Mouse (Mus musculus) kidney, embryonic 14.5 days (tissue): Measurements from ENCODE around the gene H2-Q10. TPM values are rescaled to one million over a fixed set of nuclear protein-coding genes. Genes with fewer than 3 reads are reported as not detected.

Experiments used
- ATAC-seq: fragments of 200-750 bp; cut with Nextera tagmentation; 2 replicates; pipeline ENCODE4 v1.8.0; 2017; ENCODE audit warnings: moderate number of reproducible peaks, mild to moderate bottlenecking, moderate TSS enrichment, moderate library complexity; ENCODE audit not compliant: low FRiP score, low TSS enrichment
- H3K27ac ChIP-seq: fragments of 300-500 bp; sonication (generic); 2 replicates; pipeline ENCODE4 v1.5.1; 2014; ENCODE audit warnings: low read depth, mild to moderate bottlenecking, low read length, moderate library complexity, mixed read lengths
- H3K27me3 ChIP-seq: fragments of 300-500 bp; sonication (generic); 2 replicates; pipeline ENCODE4 v1.6.1; 2014; ENCODE audit warnings: mild to moderate bottlenecking, low read length; ENCODE audit not compliant: control insufficient read depth, insufficient read depth
- H3K36me3 ChIP-seq: fragments of 300-500 bp; sonication (generic); 2 replicates; pipeline ENCODE4 v1.6.1; 2014; ENCODE audit warnings: low read length, mixed read lengths; ENCODE audit not compliant: control insufficient read depth, insufficient read depth
- H3K4me1 ChIP-seq: fragments of 300-500 bp; sonication (generic); 2 replicates; pipeline ENCODE4 v1.6.1; 2014; ENCODE audit warnings: low read length, mixed read lengths; ENCODE audit not compliant: control insufficient read depth, insufficient read depth
- H3K4me2 ChIP-seq: fragments of 300-500 bp; sonication (generic); replicated peaks from 2 replicates; pipeline ENCODE4 v1.6.1; 2014; ENCODE audit warnings: low read depth, mild to moderate bottlenecking, low read length
- H3K4me3 ChIP-seq: fragments of 300-500 bp; sonication (generic); 2 replicates; pipeline ENCODE4 v1.5.1; 2014; ENCODE audit warnings: mild to moderate bottlenecking, low read length
- H3K9ac ChIP-seq: fragments of 300-500 bp; sonication (generic); 2 replicates; pipeline ENCODE4 v1.6.1; 2014; ENCODE audit warnings: low read depth, mild to moderate bottlenecking, low read length, moderate library complexity
- H3K9me3 ChIP-seq: fragments of 300-500 bp; sonication (generic); 2 replicates; pipeline ENCODE4 v1.6.1; 2016; ENCODE audit warnings: low read length; ENCODE audit not compliant: control insufficient read depth
- WGBS: fragments of 180-500 bp; shearing (Covaris S2); extraction: QIAGEN DNeasy Blood & Tissue Kit; methylation state at CpG from one replicate; pipeline ENCODE4 v1.1.7; 2014; 5-methylcytosine and 5-hydroxymethylcytosine counted together
- polyA plus RNA-seq: library from polyadenylated mRNA; unstranded; fragments of >200 nt; fragmentation: Nextera tagmentation; extraction: Ambion mirVana; gene quantifications from 2 replicates; pipeline ENCODE4 v1.2.1, GENCODE M21; 2014

The H2-Q10 gene
- polyA plus RNA-seq, 1 experiment from 2014 or later: 0.39 TPM

- Histone ChIP-seq H3K9ac (peak within 1 kb of the TSS; percentile 66), H3K4me1 (peaks cover 14% of the 10 kb centered on the region), H3K27ac (peak within 1 kb of the TSS; percentile 59; the same call in 1 of the 2 replicates), H3K27me3 (no peaks in the 10 kb centered on the region), H3K4me2 (peak within 1 kb of the TSS; percentile 90), H3K36me3 (peaks cover 19% of the 10 kb centered on the region), H3K4me3 (peak within 1 kb of the TSS; percentile 64), H3K9me3 (no peaks in the 10 kb centered on the region)
- under 1% methylated on average over 66 of the region's 67 CpGs for WGBS
- peak; percentile 95 for ATAC-seq
These were observed 47.0 kb downstream of the H2-Q10 start, which contains the start of the genes Tcf19 and Cchcr1 for GRCm38 (mm10) chr17:35516652-35517500. Tcf19 (minus strand) TSS chr17:35516824. Cchcr1 (plus strand) TSS chr17:35517100.

GRCm38 (mm10) chr17:35517526-35517925, 47.6 kb downstream of the H2-Q10 start:
- Histone ChIP-seq H3K27ac (peak overlapping the region; percentile 59; the same call in 1 of the 2 replicates), H3K4me3 (peak overlapping the region; percentile 64)
- 6% methylated on average over 12 of the region's 12 CpGs for WGBS

More at GRCm38 (mm10) chr17:35517526-35517925, 47.6 kb downstream of the H2-Q10 start:
- peak overlapping the region; percentile 90 for H3K4me2 ChIP-seq
- H3K27me3 ChIP-seq: no peaks in the 10 kb centered on the region
- ATAC-seq: no peak
- no peaks in the 10 kb centered on the region for H3K9me3 ChIP-seq
- H3K4me1 ChIP-seq: peaks cover 14% of the 10 kb centered on the region
- H3K36me3 ChIP-seq: peaks cover 19% of the 10 kb centered on the region
- peak overlapping the region; percentile 61 for H3K9ac ChIP-seq

Other genes with a start within 250 kb of the H2-Q10 start
- gene Gm16181, start 249.3 kb upstream of the H2-Q10 start, polyA plus RNA-seq: 0.89 TPM in 1 of 2 replicates, not detected in the other
- gene Atp6v1g2, start 236.4 kb upstream of the H2-Q10 start, polyA plus RNA-seq: 5.3 and 6.4 TPM in 2 replicates
- gene Nfkbil1, start 234.3 kb upstream of the H2-Q10 start, polyA plus RNA-seq: 3.3 and 6.0 TPM in 2 replicates
- 525 and 616 TPM in 2 replicates for gene Ddx39b, start 228.3 kb upstream of the H2-Q10 start, polyA plus RNA-seq
- gene H2-D1, start 207.4 kb upstream of the H2-Q10 start, polyA plus RNA-seq: 38.3 and 42.8 TPM in 2 replicates
- not detected in 2 replicates for gene H2-Q1, start 149.7 kb upstream of the H2-Q10 start, polyA plus RNA-seq
- gene H2-Q2, start 127.8 kb upstream of the H2-Q10 start, polyA plus RNA-seq: 0.24 and 0.37 TPM in 2 replicates
- gene H2-Q4, start 90.5 kb upstream of the H2-Q10 start, polyA plus RNA-seq: 3.2 and 3.6 TPM in 2 replicates
- gene H2-Q6, start 45.2 kb upstream of the H2-Q10 start, polyA plus RNA-seq: 2.2 and 2.8 TPM in 2 replicates
- gene H2-Q7, start 30.9 kb upstream of the H2-Q10 start, polyA plus RNA-seq: 11.6 and 15.4 TPM in 2 replicates
- gene Pou5f1, start 35.9 kb downstream of the H2-Q10 start, polyA plus RNA-seq: not detected in 2 replicates
- gene Tcf19, start 46.7 kb downstream of the H2-Q10 start, polyA plus RNA-seq: 67.8 and 68.1 TPM in 2 replicates
- 10.3 and 19.1 TPM in 2 replicates for gene Cchcr1, start 47.0 kb downstream of the H2-Q10 start, polyA plus RNA-seq
- gene Psors1c2, start 63.1 kb downstream of the H2-Q10 start, polyA plus RNA-seq: 0.79 and 0.80 TPM in 2 replicates
- not detected in 2 replicates for gene Cdsn, start 82.0 kb downstream of the H2-Q10 start, polyA plus RNA-seq
- gene 2300002M23Rik, start 97.4 kb downstream of the H2-Q10 start, polyA plus RNA-seq: not detected in 2 replicates
- 3.3 and 4.2 TPM in 2 replicates for gene Sfta2, start 131.5 kb downstream of the H2-Q10 start, polyA plus RNA-seq
- not detected in 2 replicates for gene Gm9573, start 156.5 kb downstream of the H2-Q10 start, polyA plus RNA-seq
- 0.15 and 0.24 TPM in 2 replicates for gene Mucl3, start 173.6 kb downstream of the H2-Q10 start, polyA plus RNA-seq
- gene Vars2, start 197.5 kb downstream of the H2-Q10 start, polyA plus RNA-seq: 9.5 and 16.8 TPM in 2 replicates
- gene Gtf2h4, start 203.7 kb downstream of the H2-Q10 start, polyA plus RNA-seq: 50.7 and 56.7 TPM in 2 replicates
- 34.6 and 52.0 TPM in 2 replicates for gene Ddr1, start 234.5 kb downstream of the H2-Q10 start, polyA plus RNA-seq